Mouse (Mus musculus): ENCODE measurements around the gene Dgke. TPM values are rescaled to one million over a fixed set of nuclear protein-coding genes. Genes with fewer than 3 reads are reported as not detected.

The Dgke gene
- polyA plus RNA-seq, 1 experiment = 23.1 TPM

- TF ChIP-seq POLR2A (IDR thresholded peaks at IDR 0.05; ENCODE audit: borderline replicate concordance, extremely low read depth, insufficient read depth, insufficient read length, poor library complexity, severe bottlenecking) (no peak), CTCF (IDR thresholded peaks at IDR 0.05; ENCODE audit: borderline replicate concordance, extremely low read depth, insufficient read depth, insufficient read length) (no peak)
- DNase-seq (ENCODE audit: low read depth) = no peak
Measured at GRCm38 (mm10) chr11:89028871-89029405, 37.7 kb downstream of the Dgke start.

DNA sequence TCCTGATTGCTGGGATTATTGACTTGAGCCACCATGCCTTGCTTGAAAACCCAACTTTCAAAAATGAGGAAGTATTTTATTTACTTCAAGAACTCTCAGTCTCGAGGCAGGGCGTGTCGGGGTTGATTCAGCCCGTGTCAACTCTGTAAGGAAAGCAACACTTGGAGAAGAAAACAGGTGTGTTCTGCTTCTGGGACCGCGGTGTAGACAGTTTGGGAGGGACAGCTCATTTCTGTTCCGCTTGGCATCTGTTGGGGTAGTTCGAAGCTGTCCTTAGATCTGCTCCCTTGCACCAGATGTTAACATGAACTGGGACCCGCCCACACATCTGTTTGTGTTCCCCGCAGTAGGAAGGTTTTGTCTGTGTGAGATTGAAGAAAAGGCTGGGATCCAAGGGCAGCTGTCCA lies 38.7 kb downstream of the Dgke start:
- no peak for TF ChIP-seq CTCF (IDR thresholded peaks at IDR 0.05; ENCODE audit: borderline replicate concordance, extremely low read depth, insufficient read depth, insufficient read length)
- TF ChIP-seq POLR2A (IDR thresholded peaks at IDR 0.05; ENCODE audit: borderline replicate concordance, extremely low read depth, insufficient read depth, insufficient read length, poor library complexity, severe bottlenecking) = no peak
- DNase-seq (ENCODE audit: low read depth) = peak; percentile 13

DNA sequence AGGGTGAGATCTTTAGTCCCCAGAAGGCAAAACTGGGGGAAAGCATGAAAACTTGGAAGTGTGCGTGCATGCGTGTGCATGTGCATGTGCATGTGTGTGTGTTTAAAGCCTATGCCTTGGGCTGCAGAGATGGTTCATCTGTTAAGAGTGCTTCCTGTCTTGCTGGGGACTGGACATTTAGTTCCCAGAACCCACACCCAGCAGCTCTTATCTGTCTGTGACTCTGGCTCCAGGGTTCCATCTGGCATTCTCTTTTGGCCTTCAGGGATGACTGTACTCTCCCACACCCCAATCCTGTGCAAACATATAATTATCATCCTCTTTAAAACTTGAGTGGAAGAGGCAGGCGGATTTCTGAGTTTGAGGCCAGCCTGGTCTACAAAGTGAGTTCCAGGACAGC lies 40.5 kb downstream of the Dgke start:
- DNase-seq (ENCODE audit: low read depth) = no peak
- TF ChIP-seq CTCF (IDR thresholded peaks at IDR 0.05; ENCODE audit: borderline replicate concordance, extremely low read depth, insufficient read depth, insufficient read length) = no peak
- TF ChIP-seq POLR2A (IDR thresholded peaks at IDR 0.05; ENCODE audit: borderline replicate concordance, extremely low read depth, insufficient read depth, insufficient read length, poor library complexity, severe bottlenecking) = no peak

DNA sequence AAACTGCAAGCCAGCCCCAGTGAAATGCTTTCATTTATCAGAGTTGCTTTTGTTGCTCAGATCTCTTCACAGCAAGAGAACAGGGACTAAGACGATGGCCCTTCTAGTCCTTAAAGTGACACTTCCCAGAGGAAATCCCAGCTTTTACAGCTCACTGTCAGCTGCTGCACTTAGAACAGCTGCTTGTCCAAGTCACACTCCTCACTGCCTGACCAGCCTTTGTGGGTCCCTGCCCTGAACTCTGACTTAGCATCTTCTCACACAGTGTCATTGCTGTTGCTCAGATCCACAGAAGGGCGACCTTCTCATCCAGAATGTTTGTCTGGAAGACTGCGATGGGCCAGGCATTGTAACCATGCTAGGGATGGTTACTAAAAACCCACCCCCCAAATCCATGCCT lies 41.0 kb downstream of the Dgke start:
- TF ChIP-seq POLR2A (IDR thresholded peaks at IDR 0.05; ENCODE audit: borderline replicate concordance, extremely low read depth, insufficient read depth, insufficient read length, poor library complexity, severe bottlenecking) (no peak), CTCF (IDR thresholded peaks at IDR 0.05; ENCODE audit: borderline replicate concordance, extremely low read depth, insufficient read depth, insufficient read length) (no peak)
- DNase-seq (ENCODE audit: low read depth) = no peak

GRCm38 (mm10) chr11:89024181-89024881 lies 42.3 kb downstream of the Dgke start:
- no peak for TF ChIP-seq POLR2A (IDR thresholded peaks at IDR 0.05; ENCODE audit: borderline replicate concordance, extremely low read depth, insufficient read depth, insufficient read length, poor library complexity, severe bottlenecking)
- no peak for TF ChIP-seq CTCF (IDR thresholded peaks at IDR 0.05; ENCODE audit: borderline replicate concordance, extremely low read depth, insufficient read depth, insufficient read length)
- peak; percentile 44 for DNase-seq (ENCODE audit: low read depth)

- no peak for DNase-seq (ENCODE audit: low read depth)
- TF ChIP-seq CTCF (IDR thresholded peaks at IDR 0.05; ENCODE audit: borderline replicate concordance, extremely low read depth, insufficient read depth, insufficient read length) (no peak), POLR2A (IDR thresholded peaks at IDR 0.05; ENCODE audit: borderline replicate concordance, extremely low read depth, insufficient read depth, insufficient read length, poor library complexity, severe bottlenecking) (no peak)
Measured at GRCm38 (mm10) chr11:89023477-89023876, 43.2 kb downstream of the Dgke start.

- DNase-seq (ENCODE audit: low read depth) = no peak
- TF ChIP-seq CTCF (IDR thresholded peaks at IDR 0.05; ENCODE audit: borderline replicate concordance, extremely low read depth, insufficient read depth, insufficient read length) = no peak
- no peak for TF ChIP-seq POLR2A (IDR thresholded peaks at IDR 0.05; ENCODE audit: borderline replicate concordance, extremely low read depth, insufficient read depth, insufficient read length, poor library complexity, severe bottlenecking)
Measured at GRCm38 (mm10) chr11:89022120-89022731, 44.4 kb downstream of the Dgke start.

DNA sequence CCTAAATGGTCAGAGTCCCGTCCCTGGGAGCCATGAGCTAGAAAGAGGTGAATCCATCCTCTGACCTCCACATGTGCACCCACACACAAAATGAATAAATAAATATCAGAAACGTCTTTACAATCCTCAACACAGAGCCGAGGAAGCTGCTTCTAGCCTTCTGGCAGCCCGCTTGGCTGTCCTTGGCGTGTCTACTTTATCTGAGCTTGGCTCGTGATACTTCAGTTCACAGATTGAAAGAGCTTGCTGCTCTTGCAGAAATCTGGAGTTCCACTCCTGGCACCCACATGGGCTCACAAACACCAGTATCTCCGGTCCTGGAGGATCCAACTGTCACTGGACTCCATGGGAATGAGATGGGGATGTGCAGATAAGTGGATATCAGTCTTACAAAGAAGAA lies 45.0 kb downstream of the Dgke start:
- no peak for TF ChIP-seq CTCF (IDR thresholded peaks at IDR 0.05; ENCODE audit: borderline replicate concordance, extremely low read depth, insufficient read depth, insufficient read length)
- no peak for TF ChIP-seq POLR2A (IDR thresholded peaks at IDR 0.05; ENCODE audit: borderline replicate concordance, extremely low read depth, insufficient read depth, insufficient read length, poor library complexity, severe bottlenecking)
- no peak for DNase-seq (ENCODE audit: low read depth)

GRCm38 (mm10) chr11:89020681-89021305 lies 45.9 kb downstream of the Dgke start:
- TF ChIP-seq POLR2A (IDR thresholded peaks at IDR 0.05; ENCODE audit: borderline replicate concordance, extremely low read depth, insufficient read depth, insufficient read length, poor library complexity, severe bottlenecking) (no peak), CTCF (IDR thresholded peaks at IDR 0.05; ENCODE audit: borderline replicate concordance, extremely low read depth, insufficient read depth, insufficient read length) (peak; percentile 11; the same call in 1 of the 2 replicates)
- DNase-seq (ENCODE audit: low read depth) = no peak

DNA sequence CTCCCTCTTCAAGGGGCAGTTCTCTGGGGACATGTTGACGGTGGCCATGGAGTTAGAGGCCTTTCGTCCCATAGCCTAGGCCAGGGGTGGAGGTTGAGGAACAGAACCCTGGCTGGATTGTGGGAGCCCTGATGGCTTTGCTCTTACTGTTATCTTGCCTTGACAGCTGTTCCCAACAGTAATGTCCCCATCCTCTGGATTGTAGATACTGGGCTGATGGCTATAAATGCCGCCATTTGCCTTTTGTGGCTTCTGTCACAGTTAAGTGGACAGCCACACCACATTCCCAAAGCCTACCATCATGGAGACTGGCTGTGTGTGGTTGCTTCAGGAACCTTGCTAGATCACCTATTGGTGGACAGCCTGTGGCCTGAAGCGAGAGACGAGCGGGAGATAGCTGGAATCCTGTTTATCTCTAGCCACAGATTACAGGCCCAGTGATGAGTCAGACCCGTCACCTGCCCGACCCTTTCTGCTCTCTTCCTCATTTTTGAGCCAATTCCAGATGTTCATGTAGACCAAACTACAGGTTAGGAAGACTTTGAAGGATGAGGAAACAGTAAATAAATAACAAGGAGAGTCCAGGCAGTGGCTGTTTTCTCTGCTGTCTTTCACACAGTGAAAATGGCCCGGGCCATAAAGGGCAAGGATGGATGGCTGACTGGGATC lies 49.0 kb downstream of the Dgke start:
- DNase-seq (ENCODE audit: low read depth) = no peak
- TF ChIP-seq CTCF (IDR thresholded peaks at IDR 0.05; ENCODE audit: borderline replicate concordance, extremely low read depth, insufficient read depth, insufficient read length) (no peak), POLR2A (IDR thresholded peaks at IDR 0.05; ENCODE audit: borderline replicate concordance, extremely low read depth, insufficient read depth, insufficient read length, poor library complexity, severe bottlenecking) (no peak)

GRCm38 (mm10) chr11:89012241-89012640 lies 54.4 kb downstream of the Dgke start:
- TF ChIP-seq POLR2A (IDR thresholded peaks at IDR 0.05; ENCODE audit: borderline replicate concordance, extremely low read depth, insufficient read depth, insufficient read length, poor library complexity, severe bottlenecking) (no peak), CTCF (IDR thresholded peaks at IDR 0.05; ENCODE audit: borderline replicate concordance, extremely low read depth, insufficient read depth, insufficient read length) (no peak)

More at GRCm38 (mm10) chr11:89012241-89012640, 54.4 kb downstream of the Dgke start:
- no peak for DNase-seq (ENCODE audit: low read depth)
